Mouse (Mus musculus) A20 (cell line): ENCODE results near the gene Rgl2.

Source experiments
- DNase-seq: peaks from one replicate; pipeline ENCODE4 v3.0.0-alpha.2; 2011; ENCODE audit warnings: low read depth, low spot score

The Rgl2 gene

DNA sequence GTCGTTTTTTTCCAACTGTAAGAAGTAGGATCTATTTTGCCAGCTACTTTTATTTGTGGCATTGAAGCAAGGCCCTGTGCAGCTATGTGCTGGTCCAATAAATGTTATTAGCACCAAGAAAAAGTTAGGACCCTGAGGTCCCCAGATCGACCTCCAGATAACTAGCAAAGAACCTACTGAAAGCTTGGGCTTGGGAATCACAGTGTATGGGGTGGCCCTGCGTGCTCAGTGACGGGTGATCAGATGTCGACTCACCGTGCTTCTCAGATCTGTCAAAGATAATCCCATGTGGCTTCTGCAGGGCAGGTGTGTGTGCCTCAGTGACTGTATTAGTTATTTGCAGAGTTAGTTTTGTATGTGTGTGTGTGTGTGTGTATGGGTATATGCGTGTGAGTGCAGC is 8.0 kb upstream of the Rgl2 start:
- DNase-seq, result no peak

DNA sequence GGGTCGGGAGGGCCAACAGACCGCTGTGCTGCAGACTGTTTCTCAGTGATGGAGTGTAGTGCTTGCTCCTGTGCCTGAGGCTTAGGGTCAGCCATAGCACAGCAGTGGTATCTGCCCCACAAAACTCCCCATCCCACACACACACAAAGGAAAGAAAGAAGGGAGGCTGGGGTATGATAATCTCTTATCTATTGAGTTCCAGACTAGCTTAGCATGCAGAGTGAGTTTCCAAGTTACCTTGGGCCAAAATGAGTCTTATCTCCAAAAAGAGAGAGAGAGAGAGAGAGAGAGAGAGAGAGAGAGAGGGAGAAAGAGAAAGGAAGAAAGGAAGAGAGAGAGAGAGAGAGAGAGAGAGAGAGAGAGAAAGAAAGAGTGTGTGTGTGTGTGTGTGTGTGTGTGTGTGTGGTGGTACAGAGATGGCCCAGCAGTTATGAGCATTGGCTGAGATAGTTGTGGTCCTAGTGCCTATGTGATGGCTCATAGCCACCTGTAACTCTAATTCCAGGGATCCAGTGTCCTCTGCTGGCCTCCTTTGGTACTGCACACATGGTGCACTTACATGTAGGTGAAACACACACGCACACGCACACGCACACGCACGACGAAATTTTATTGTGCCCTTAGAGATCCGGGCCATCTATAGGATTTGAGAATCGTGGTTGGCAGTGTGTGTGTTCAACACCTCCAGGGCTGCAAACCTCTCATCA is 4.6 kb upstream of the Rgl2 start:
- peak; percentile 82 for DNase-seq

DNA sequence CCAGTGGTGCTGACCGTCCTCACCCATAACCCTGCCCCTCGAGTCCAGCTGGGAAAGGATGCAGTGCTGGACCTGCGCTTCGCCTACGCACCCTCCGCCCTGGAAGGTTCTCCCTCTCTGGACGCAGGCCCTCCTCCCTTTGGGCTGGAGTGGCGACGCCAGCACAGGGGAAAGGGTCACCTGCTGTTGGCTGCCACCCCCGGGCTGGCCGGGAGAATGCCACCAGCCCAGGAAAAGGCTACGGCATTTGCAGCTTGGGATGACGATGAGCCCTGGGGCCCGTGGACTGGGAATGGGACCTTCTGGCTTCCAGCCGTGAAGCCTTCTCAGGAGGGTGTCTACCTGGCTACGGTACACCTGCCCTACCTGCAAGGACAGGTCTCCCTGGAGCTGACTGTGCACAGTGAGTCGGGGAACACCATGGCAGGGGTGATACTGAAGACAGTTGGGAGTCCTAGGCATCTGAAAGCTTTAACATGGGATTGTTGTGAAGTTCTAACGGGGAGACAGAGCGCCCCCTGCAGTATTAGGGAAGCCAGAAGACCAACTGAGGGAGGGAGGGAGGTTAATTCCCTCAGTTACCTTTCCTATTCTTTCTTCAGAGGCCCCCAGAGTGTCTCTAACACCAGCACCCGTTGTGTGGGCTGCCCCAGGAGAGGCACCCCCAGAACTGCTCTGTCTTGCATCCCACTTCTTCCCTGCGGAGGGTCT is 3.8 kb upstream of the Rgl2 start:
- no peak for DNase-seq

DNA sequence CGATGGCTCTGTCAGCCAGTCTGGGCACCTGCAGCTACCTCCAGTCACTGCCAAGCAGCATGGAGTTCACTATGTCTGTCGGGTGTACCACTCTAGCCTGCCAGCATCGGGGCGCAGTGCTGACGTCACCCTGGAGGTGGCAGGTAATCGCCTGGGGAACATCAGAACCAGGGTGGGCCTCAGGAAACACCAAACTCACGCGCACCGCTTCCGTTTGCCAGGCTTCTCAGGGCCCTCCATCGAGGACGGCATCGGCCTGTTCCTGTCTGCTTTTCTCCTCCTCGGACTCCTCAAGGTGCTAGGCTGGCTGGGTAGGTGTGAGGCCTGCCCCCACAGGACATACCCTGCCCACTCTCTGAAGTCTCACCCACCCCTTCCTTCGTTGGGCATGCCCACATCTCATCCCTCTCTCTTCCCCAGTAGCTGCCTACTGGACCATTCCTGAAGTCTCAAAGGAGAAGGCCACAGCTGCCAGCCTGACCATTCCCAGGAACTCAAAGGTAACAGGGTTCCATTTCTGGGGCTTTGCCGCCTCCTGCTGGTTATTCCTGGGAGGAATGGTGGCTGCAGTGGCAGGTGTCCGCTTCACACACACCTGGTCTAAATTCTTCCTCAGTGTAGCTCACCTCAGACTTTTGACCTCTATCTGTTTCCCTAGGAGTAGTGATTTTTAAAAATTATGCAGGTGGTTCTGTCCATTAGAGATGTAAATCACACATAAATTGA is 3.0 kb upstream of the Rgl2 start:
- no peak for DNase-seq

DNA sequence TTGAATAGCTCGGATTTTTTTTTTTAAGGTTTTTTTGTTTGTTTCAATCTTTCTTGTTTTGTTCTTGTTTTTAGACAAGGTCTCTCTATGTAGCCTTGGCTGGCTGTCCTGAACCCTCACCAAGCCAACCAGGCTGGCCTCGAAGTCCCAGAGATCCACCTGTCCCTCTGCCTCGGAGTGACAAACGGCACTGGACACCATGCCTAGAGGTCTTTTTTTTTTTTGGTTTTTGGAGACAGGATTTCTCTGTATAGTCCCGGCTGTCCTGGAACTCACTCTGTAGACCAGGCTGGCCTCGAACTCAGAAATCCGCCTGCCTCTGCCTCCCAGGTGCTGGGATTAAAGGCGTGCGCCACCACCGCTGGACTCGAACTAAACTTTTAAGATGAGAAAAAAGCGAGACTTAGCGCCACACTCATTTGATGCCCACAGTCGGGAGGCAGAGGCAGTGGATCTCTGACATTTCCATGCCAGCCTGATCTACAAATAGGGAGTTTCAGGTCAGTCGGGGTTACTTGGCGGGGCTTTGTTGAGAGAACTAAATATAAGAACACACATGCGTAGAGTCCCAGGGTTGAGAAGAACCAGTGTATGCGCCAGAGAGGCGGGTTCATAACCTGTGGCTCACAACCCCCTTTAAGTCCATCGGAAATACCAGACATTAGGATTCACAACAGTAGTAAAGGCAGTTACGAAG is 944 bp upstream of the Rgl2 start:
- DNase-seq, result no peak

DNA sequence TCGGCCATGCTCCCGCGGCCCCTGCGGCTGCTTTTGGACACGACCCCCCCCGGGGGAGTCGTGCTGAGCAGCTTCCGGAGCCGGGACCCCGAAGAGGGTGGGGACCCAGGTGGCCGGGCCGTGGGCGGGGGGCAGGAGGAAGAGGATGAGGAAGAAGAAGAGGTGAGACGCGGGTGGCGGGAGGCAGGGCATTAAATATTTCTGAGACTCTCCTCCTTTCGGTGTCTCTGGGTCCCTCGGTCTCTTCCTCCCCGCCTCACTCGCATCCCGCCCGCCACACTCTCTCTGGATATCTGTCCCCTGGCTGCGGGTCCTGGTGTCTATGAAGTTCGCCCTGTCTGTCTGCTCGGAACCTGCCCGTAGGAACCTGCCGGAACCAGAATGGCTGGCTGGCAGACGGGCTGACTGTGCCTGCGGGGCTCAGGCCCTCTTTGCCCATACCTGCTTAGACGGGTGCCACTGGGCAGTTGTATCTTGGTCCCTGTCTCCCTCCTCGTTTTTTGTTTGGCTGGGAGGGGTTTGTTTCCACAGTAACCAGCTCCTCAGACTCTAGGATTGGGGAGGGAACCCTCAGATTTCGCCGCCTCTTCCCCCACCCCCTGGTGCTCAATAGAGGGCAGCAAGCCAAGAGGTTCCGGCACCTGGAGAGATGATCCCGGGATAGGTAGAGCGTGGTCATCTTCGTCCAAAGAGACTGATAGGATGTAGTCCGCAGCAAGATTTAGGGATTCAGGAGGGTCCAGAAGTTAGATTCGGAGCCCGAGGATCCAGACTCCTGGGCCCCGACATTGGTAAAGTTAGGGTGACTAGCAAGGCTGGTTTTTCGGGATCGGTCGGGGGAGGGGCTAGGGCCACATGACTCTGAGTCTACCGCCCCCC is 1.2 kb downstream of the Rgl2 start:
- peak; percentile 85 for DNase-seq

DNA sequence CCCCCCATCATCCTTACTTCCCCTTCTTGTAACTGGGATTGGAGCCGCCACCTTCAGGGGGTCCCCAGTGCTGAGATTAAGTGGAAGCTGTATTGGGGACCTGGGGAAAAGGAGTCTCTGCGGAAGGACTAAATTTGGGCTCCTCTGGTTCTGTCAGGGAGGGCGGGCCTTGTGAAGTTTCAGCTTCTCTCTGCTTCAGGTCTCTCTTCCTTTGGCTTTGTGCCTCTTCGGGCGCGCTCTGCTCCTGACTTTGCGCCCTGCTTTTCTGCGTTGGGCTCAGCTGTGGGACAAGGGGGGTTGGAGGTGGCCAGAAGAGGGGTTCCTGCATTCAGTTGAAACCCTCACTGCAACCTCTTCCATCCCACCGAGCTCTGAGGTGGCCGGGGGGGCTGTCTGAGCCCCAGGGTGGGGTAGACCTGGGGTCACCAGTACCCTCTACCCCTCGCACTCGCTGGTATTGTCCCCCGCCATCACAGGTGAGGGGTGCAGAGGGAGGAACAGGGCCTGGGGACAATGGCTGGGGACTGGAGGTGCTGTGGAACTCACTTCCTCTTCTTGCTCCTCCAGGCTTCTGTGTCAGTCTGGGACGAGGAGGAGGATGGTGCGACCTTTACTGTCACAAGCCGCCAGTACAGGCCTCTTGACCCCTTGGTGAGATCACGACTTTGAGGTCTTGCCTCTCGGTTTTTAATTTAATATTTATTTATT is 2.0 kb downstream of the Rgl2 start:
- DNase-seq, result peak; percentile 51

DNA sequence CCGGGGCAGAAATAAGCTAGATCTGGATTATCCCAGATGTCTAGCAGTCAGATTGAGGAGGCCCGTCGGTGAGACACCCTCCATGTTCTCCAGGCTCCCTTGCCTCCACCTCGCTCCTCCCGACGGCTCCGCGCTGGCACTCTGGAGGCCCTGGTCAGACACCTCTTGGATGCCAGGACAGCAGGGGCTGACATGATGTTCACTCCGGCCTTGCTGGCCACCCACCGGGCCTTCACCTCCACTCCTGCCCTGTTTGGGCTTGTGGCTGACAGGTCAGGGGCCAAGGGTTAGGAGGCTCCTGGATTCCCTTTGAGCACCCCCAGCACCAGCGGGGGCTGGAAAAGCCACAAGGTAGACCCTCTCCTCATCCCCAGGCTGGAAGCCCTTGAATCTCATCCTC is 2.6 kb downstream of the Rgl2 start:
- no peak for DNase-seq

DNA sequence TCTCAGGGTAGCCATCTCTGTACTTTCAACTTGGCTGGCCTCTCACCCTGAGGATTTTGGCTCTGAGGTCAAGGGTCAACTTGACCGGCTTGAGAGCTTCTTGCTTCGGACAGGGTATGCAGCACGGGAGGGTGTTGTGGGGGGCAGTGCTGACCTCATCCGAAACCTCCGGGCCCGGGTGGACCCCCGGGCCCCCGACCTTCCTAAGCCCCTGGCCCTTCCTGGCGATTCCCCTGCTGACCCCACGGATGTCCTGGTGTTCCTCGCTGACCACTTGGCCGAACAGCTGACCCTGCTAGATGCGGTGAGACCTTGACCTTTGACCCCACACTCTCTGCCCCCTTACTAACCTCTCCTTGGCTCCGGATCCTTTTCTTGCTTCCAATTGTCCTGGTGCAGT is 3.1 kb downstream of the Rgl2 start:
- no peak for DNase-seq

DNA sequence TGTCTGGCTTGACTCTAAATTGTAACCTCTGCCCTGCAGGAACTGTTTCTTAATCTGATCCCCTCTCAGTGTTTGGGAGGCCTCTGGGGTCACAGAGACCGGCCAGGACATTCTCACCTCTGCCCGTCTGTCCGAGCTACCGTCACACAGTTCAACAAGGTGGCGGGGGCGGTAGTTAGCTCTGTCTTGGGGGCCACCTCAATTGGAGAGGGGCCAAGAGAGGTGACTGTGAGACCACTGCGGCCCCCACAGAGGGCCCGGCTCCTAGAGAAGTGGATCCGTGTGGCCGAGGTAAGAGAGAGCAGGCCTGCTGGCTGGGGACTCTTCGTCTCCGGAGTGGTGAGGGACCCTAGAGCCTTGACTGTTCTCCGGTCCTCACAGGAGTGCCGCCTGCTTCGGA is 3.6 kb downstream of the Rgl2 start:
- no peak for DNase-seq

DNA sequence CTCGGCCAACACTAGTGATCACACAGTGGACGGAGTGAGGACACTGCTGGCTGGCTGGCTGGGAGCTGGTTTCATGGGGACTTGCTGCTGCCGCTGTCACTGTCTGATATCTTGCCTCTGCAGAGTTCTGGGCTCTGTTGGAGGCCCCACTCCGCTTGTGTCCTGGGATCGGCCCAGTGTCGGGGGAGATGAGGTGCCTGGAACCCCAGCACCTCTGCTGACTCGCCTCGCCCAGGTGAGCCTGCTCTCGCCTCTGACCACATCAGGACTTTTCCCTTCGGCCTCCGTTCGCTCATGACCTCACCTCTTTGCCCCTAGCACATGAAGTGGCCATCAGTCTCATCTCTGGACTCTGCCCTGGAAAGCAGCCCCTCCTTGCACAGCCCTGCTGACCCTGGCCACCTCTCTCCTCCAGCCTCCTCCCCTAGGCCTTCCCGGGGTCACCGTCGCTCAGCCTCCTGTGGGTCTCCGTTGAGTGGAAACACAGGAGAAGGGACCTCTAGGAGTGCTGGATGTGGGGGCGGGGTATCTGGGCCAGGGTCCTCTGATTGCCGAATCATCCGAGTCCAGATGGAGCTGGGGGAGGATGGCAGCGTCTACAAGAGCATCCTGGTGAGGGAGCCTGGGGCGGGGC is 6.2 kb downstream of the Rgl2 start:
- no peak for DNase-seq

DNA sequence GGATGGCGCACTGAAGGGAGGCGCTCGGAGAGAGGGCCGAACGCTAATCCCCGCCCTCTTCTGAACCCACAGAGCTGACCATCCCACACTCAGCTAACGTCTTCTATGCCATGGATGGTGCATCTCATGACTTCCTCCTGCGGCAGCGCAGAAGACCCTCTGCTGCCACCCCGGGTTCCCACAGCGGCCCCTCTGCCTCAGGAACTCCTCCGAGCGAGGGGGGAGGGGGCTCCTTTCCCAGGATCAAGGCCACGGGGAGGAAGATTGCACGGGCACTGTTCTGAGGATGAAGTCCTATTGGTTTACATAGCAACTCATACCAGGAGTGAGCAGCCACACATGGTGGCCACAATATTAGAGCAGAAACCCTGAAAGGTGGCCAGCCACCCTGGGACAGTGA is 7.7 kb downstream of the Rgl2 start:
- no peak for DNase-seq

DNA sequence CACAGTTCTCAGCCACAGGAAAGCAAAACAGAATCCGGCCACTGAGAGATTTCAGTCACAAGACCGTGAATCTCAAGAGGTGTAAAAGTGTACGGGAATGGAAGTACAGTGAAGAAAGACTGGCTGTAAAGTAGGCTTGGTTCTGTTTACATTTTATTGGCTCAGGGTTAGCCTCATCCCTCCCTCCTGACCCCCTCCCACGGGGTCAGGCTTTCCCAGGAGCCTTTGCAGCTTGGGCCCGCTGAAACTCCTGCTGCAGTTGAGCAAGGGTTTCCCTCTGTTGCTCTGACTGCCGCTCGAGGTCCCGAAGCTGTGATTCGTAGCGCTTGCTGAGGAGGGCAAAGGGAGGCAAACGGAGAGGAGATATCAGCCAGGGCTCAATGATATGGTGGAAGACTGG is 9.4 kb downstream of the Rgl2 start:
- DNase-seq, result no peak

DNA sequence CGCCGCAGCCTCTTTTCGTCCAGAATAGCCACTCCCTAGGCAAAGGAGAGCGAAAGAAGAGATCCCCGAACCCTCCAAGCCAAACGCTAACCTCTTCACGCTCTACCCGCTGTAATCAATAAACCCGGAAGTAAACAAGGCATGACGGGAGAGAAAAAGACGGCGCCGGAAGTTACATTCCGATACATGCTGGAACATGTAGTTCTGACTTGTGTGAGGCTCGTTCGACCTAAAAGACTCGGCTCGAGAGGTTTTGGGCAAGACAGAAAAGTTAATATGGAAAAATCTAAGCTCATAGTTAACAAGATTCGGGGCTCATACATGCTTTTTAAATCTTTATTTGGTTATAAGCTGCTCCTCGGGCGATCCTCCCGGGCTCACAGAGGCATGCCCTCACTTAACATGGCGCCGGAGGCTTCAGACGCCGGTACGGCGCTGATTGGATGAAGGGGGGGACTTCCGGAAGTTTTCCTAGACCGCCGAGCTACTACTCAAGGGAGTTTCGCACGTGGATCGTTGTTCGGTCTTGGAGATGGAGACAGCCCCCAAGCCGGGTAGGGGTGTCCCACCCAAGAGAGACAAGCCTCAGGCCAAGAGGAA is 11.0 kb downstream of the Rgl2 start, which contains the start of the genes Pfdn6 and Wdr46:
Pfdn6 (minus strand) TSS at position 138 of the 600 bp plus-strand sequence.
Wdr46 (plus strand) TSS at position 455 of the 600 bp plus-strand sequence.
- peak; percentile 95 for DNase-seq

DNA sequence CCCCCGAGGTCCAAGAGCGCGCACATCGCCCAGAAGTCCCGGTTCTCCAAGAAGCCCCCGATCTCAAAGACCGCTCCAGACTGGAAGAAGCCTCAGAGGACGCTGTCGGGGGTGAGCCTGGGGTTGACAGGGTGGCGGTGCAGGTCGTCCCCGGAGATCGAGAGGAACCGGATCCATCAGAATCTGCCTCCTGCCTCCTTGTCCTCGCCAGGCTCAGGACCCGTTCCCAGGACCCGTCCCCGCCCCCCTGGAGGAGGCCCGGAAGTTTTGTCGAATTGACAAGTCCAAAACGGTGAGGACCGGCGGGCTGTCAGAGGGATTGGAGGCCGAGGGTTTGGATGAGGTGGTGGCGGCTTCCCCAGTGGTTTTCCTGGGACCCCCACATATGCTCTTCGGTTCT is 11.6 kb downstream of the Rgl2 start:
- peak; percentile 66 for DNase-seq

DNA sequence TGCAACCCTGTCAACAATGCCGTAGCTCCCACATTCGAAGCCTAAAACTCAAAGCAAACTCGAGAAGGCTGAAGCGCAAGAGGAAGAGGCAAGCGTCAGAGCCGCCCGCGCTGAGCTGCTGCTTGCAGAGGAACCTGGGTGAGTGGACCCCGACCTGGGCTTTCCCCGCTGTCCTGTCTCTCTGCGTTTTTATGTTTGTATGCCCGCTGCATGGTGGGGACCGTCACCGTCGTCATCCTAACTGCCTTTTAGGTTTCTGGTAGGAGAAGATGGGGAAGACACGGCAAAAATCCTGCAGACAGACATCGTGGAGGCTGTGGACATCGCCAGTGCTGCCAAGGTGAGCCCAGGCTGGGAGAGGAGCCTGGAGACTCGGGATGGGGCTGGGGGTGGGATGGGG is 12.0 kb downstream of the Rgl2 start:
- DNase-seq, result no peak

DNA sequence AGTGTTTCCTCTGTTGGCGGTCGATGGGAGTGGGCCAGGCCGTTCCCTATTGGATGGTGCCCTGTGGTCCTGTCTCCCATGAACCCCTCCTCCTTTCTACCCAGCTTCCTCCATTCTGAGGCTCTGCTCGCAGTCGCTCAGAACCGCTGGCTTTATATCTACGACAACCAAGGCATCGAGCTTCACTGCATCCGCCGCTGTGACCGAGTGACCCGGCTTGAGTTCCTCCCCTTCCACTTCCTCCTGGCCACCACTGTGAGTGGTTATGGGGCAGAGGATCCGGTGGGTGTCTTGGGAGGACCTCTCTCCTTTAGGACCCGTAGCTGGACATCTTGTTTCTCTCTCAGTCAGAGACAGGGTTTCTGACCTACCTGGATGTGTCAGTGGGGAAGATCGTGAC is 14.1 kb downstream of the Rgl2 start:
- DNase-seq, result no peak

DNA sequence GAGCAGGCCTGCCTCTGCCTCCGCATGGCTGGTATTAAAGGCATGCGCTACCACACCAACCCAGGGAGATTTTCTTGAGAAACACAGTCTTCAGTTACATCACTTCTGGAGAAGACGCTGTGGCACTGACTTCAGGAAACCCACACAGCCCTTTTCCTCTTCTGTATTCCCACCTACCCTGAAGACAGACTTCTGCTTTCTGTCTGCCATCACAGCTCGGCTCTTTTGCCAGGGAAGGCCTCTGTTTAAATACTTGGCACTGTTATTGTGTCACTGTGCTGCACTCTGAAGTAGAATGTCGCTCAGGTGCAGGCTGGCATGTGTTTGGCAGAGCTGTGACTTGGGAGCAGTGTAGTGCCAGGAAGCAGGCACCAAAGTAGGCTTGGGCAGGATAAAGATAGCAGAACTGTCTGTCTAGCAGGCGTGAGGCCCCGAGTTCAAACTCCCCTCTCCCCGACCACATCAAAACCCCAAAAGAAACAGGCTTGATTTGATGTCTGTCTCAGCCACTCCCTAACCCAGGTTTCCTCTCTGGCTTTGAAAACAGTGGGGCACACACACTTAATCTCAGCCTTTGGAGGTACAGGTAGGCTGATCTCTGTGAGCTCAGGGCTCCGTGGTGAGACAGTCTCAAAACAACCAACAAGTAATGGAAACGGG is 18.2 kb downstream of the Rgl2 start:
- no peak for DNase-seq
